Mouse (Mus musculus): ENCODE measurements around the gene Slc25a21.

GRCm38 (mm10) chr12:56695358-56696173 is 501.7 kb downstream of the Slc25a21 start:
- TF ChIP-seq CTCF (IDR thresholded peaks at IDR 0.05; ENCODE audit: control insufficient read depth, insufficient read depth, low read length), result no peak
- TF ChIP-seq POLR2A (IDR thresholded peaks at IDR 0.05; ENCODE audit: borderline replicate concordance, control insufficient read depth, low read depth, low read length), result no peak

Data from bone marrow, adult 2 months (tissue).